Mouse (Mus musculus) layer of hippocampus, postnatal 36 days (tissue): ENCODE data around the gene 4930402F06Rik. TPM values are rescaled to one million over a fixed set of nuclear protein-coding genes. Genes with fewer than 3 reads are reported as not detected.

Source experiments
- DNase-seq, 2 experiments: peaks; one replicate each; pipeline ENCODE4 v3.0.0; 2022
- total RNA-seq, 2 experiments: library from RNA; stranded (reverse); gene quantifications; 2 replicates each; pipeline ENCODE4 v1.2.3; 2021

4930402F06Rik gene
- not detected for total RNA-seq

GRCm38 (mm10) chr2:35397096-35397495, at the start of gene 4930402F06Rik:
Gene 4930402F06Rik, minus strand, starts transcription at chr2:35397175.
- peak; percentile 14 to 32 for DNase-seq

DNA sequence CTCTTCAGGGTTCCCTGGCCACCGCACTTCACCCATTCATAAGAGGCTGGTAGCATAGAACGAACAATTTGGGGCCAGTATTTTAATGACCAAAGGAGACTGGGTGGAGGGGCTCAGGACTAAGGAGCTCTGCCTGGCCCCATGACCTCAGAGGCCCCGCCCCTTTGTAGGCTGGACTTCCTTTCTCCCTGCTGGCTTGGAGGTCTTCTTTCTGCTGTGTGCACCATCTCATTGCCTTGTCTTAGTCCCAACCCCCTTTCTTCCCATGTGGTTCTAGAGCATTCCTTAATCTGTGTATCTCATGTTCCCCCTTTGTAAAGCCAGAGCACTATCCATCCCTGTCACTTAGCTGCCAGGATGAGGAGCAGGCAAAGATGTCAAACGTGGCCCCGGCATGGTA, 49.3 kb upstream of the 4930402F06Rik start:
- DNase-seq: no peak

DNA sequence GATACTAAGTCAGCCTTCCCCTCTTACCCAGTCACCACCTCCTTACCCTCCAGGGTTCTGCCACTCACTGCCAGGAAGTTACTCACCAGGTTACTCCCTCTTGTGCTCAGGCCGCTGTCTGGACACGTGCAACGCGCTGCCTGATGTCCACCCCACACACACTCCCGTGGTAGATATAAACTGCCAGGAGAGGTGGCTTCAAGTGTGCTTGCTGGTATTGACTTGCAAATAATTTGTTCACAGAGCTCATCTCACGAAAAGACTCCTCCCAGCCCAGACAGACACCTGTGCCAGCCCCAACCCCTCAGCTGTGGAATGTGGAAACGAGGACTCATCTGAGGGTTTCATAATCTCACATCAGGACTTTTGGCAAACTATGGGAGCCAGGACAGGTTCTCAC, 48.6 kb upstream of the 4930402F06Rik start:
- DNase-seq: no peak

DNA sequence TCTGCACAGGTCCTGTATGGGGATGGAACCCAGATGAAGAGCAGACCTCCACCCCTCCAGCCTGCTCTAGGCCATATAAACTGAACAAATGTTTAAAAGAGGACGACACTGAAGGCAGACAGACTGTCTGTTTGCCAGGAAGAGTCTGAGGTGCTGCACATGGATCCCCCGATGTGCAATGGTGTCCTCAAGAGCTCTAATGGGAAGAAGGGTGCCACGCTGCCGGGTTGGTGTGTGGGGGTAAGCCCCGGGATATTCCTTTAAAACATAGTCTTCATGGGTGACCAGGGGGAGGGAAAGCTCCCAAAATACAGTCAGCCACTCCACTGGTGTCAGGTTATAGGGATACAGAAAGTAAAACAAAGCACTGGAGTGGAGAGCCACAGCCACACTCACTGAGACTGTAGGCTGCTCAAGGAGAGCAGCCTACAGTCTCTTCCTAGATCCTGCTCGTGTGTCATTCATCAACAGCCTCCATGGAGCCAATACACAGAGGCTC, 47.8 kb upstream of the 4930402F06Rik start:
- no peak for DNase-seq

- no peak for DNase-seq
Measured at GRCm38 (mm10) chr2:35443981-35444763, 47.2 kb upstream of the 4930402F06Rik start.

- DNase-seq: no peak
Measured at GRCm38 (mm10) chr2:35443325-35443724, 46.4 kb upstream of the 4930402F06Rik start.

- no peak for DNase-seq
Measured at GRCm38 (mm10) chr2:35442079-35442478, 45.1 kb upstream of the 4930402F06Rik start.

DNA sequence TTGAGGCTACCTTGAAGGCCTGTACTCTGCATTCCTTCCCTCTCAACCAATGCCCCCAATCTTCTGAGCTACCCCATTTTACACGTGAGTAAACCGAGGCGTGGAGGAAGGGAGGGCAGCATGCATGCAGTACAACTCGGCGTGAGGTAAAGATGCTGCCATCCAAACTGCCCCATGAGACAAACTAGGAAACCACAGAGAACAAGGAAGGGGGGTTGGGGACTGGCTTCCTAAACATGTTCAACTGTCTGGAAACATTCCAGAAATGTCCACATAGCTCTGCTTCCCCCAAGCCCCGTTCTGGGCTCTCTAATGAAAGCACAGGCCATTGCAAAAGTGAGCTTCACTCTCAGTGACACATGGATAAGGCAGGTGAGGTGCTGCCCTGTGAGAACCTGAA, 44.4 kb upstream of the 4930402F06Rik start:
- no peak for DNase-seq

DNA sequence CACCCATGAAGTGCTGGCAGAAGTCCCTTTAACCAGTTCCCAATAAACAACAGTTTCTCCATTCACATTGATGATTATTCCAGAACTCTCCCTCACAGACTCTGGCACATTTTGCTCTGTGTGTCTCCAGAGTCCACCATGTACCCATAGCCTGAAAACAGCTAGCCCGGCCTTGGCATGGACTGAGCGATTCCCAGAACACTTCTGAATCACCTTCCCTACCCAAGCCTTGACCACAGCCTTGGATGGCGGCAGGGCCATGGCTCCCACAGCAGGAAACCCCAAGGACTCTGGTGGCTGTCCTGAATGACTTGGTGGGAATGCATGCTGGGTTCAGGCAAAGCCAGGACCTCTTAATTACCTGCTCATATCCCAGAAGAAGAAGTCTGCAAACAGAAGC, 43.5 kb upstream of the 4930402F06Rik start:
- no peak for DNase-seq

DNA sequence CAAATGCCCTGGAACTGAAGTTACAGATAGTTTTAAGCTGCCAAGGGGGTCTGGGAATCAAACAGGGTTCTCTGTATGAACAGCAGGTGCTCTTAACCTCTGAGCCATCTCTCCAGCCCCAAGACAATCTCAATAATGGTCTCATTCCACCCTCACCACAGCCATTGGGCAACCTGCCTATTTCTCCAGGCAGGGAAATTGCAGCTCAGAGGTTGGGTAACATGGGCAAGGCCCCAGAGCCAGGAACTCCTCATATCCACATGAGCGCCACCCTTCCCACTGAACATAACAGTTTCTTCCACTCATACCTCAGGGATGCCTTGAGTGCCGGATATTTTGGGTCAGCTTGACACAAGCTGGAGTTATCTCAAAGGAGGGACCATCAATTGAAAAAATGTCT, 40.8 kb upstream of the 4930402F06Rik start:
- DNase-seq: no peak

DNA sequence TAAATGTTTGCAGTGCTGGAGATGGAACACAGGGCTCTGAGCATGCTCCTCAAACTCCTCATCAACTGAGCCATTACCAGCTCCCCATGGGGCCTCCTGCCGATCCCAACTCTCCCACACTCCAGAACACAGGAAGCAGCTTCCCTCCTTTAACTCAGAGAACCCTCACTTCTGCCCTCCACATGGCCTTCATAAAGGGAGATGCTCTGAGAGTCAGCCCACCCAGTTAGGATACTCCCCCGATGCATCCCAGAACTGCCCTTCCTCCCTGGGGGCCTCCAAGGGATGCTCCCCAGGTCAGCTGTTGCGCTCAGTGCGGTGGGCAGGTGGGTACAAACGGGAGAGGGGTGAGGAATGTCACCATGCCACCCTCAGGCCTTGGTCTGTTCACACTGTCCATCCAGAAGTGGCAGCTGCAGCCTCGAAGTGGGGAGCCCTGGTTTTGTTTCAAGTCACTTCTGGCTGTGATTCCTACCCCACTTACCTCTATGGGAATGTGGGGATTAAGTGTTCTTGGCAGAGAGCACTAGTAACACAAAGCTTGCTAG, 37.7 kb upstream of the 4930402F06Rik start:
- DNase-seq: no peak

GRCm38 (mm10) chr2:35433428-35433827, 36.5 kb upstream of the 4930402F06Rik start:
- no peak for DNase-seq

- no peak for DNase-seq
Measured at GRCm38 (mm10) chr2:35432472-35432871, 35.5 kb upstream of the 4930402F06Rik start.

DNA sequence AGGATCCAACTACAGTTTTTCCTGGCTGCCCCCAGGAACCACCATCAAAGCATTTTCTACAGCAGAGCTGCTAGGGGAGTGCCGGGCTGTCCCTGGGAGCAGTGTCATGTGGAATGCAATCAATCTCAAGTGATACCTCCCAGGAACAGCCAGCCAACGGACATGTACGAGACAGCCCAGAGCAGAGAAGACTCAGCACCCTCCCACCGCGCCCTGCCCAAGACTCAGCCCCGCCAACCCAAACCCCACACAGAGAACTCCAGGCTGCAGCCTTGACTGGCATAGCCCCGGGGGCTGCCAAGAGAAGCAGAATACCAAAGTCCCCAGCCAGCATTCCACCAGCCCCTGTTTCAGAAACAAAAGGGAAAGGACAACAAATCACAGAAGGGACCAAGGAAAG, 35.0 kb upstream of the 4930402F06Rik start:
- no peak for DNase-seq

- DNase-seq: no peak
Measured at GRCm38 (mm10) chr2:35430806-35431205, 33.8 kb upstream of the 4930402F06Rik start.

DNA sequence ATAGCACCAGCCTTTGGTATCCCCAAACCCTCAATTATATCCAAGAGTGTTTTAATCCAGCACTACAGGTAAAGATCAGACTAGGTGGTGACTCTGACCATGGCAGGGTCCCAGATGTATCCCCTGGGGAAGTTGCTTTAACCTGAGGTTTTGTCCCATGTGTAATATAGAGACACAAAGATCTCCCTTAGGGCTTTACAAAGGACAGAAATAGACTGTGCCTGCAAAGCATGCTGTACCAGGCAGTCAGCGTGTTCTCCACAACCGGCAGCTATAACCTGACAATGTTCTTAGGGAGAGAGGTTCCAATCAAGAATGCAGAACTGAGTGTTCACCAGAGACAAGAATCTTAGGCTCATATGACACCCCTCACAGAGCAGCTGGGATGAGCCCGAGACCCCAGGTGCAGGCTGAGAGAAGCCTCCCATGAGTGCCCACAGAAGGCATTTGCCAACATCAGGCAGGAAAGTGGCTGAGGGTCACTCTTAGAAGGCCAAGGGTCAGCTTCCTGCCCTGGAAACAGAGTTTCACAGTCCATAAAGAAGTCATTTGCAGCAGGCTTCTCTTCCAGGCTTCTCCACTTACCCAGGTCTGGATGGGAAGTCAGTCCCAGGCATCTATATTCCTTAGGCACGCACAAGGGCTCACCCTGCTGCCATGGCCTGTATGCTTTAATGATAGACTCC, 31.8 kb upstream of the 4930402F06Rik start:
- no peak for DNase-seq

- DNase-seq: no peak
Measured at GRCm38 (mm10) chr2:35427559-35427958, 30.6 kb upstream of the 4930402F06Rik start.

- no peak for DNase-seq
Measured at GRCm38 (mm10) chr2:35423711-35424339, 26.9 kb upstream of the 4930402F06Rik start.

DNA sequence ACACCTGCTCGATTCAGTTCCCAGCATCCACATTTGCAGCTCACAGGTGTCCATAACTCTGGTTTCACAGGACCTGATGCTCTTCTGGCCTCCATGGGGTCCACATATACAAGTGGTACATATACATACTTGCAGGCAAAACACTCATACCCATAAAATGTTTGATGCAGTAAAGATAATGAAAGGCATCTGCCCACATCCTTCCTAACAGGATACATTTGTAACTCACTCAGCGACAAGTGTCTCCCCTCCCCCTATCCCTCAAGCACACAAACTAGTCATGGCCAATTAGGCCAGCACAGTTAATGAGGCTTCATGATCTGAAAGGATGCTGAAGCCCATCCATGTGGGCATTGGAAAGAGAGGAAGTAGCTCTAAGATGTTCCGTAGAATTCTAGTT, 25.4 kb upstream of the 4930402F06Rik start:
- DNase-seq: no peak

DNA sequence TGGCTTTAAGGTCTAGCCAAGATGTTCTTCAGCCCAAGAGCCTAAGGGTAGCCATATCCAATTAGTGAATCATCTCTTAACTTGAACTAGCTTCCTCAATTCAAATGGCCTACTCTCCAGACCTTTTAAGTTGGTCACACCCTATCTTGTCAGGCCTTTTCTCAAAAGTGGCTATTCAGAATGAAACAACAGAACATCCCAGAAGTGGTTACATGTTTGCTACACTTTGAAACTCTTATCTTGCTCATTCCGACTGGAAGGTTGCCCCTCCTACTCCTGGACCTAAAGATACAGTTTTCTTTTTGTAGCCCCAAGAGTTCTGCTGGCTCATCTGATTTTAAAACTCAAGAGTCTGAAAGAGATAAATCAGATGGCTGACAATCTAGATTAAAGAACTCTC, 23.7 kb upstream of the 4930402F06Rik start:
- no peak for DNase-seq

GRCm38 (mm10) chr2:35419671-35420070, 22.7 kb upstream of the 4930402F06Rik start:
- no peak for DNase-seq

GRCm38 (mm10) chr2:35419243-35419642, 22.3 kb upstream of the 4930402F06Rik start:
- no peak for DNase-seq

- no peak for DNase-seq
Measured at GRCm38 (mm10) chr2:35417231-35417630, 20.3 kb upstream of the 4930402F06Rik start.
